Mouse (Mus musculus) olfactory bulb, adult 2 months (tissue): Measurements from ENCODE around the gene Erh.

Experiments
- CTCF ChIP-seq: fragments of 200-500 bp; IDR thresholded peaks from 2 replicates; pipeline ENCODE4 v1.5.1; 2012; ENCODE audit warnings: low read depth, mild to moderate bottlenecking, low read length, moderate library complexity; ENCODE audit not compliant: insufficient read depth
- POLR2A ChIP-seq: fragments of 200-500 bp; IDR thresholded peaks from 2 replicates; pipeline ENCODE4 v1.6.1; 2012; ENCODE audit warnings: mild to moderate bottlenecking, low read depth, low read length, moderate library complexity; ENCODE audit not compliant: insufficient read depth

DNA sequence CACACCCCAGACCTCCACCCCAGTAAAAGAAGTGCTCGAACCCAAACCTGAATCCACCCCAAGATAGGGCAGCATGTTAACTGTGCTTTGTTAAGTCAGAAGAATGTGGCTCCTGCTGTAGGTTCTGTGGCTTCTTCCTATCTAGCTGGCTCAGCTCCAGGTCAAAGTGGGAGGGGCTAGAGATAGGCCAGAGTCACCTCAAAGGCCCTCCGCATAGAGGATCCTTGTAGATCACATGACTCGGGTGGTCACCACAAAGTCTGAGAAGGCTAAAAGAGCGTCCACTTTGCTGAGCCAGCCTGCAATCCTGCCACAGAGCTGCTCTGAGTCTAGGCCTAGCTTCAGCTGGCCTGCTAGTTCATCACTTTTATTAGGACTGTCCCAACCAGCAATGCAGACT, 50.0 kb downstream of the Erh start:
- no peak for TF ChIP-seq CTCF
- TF ChIP-seq POLR2A, result no peak
